Mouse (Mus musculus) limb, embryonic 11.5 days (tissue): ENCODE data around the gene Dennd5a. TPM values are rescaled to one million over a fixed set of nuclear protein-coding genes. Genes with fewer than 3 reads are reported as not detected.

ENCODE experiments used
- ATAC-seq: fragments of 200-750 bp; cut with Nextera tagmentation; 2 replicates; pipeline ENCODE4 v1.8.0; 2017; ENCODE audit warnings: low read depth; ENCODE audit not compliant: insufficient number of reproducible peaks, low FRiP score, low TSS enrichment
- DNase-seq: peaks from one replicate; pipeline ENCODE4 v3.0.0-alpha.2; 2015; ENCODE audit warnings: low spot score
- H3K27ac ChIP-seq: fragments of 300-500 bp; sonication (generic); replicated peaks from 2 replicates; pipeline ENCODE4 v1.5.1; 2014; ENCODE audit warnings: low read depth, mild to moderate bottlenecking, low read length
- H3K27me3 ChIP-seq: fragments of 300-500 bp; sonication (generic); 2 replicates; pipeline ENCODE4 v1.6.1; 2014; ENCODE audit warnings: mild to moderate bottlenecking, low read length, mixed read lengths; ENCODE audit not compliant: control insufficient read depth, insufficient read depth
- H3K36me3 ChIP-seq: fragments of 300-500 bp; sonication (generic); 2 replicates; pipeline ENCODE4 v1.6.1; 2014; ENCODE audit warnings: mild to moderate bottlenecking, low read length, moderate library complexity, mixed read lengths; ENCODE audit not compliant: control insufficient read depth, insufficient read depth
- H3K4me1 ChIP-seq: fragments of 300-500 bp; sonication (generic); 2 replicates; pipeline ENCODE4 v1.6.1; 2014; ENCODE audit warnings: low read length, mixed read lengths; ENCODE audit not compliant: control insufficient read depth, insufficient read depth
- H3K4me2 ChIP-seq: fragments of 300-500 bp; sonication (generic); 2 replicates; pipeline ENCODE4 v1.6.1; 2014; ENCODE audit warnings: low read depth, mild to moderate bottlenecking, moderate library complexity; ENCODE audit not compliant: severe bottlenecking
- H3K4me3 ChIP-seq: fragments of 300-500 bp; sonication (generic); 2 replicates; pipeline ENCODE4 v1.5.1; 2014; ENCODE audit warnings: low read depth, low read length
- H3K9ac ChIP-seq: fragments of 300-500 bp; sonication (generic); 2 replicates; pipeline ENCODE4 v1.6.1; 2014; ENCODE audit warnings: mild to moderate bottlenecking, low read length
- H3K9me3 ChIP-seq: fragments of 300-500 bp; sonication (generic); 2 replicates; pipeline ENCODE4 v1.6.1; 2016; ENCODE audit warnings: low read length; ENCODE audit not compliant: control insufficient read depth
- WGBS: fragments of 180-500 bp; shearing (Covaris S2); extraction: QIAGEN DNeasy Blood & Tissue Kit; methylation state at CpG from one replicate; pipeline ENCODE4 v1.1.7; 2014; 5-methylcytosine and 5-hydroxymethylcytosine counted together
- polyA plus RNA-seq: library from polyadenylated mRNA; unstranded; fragments of >200 nt; fragmentation: Nextera tagmentation; extraction: Ambion mirVana; gene quantifications from 2 replicates; pipeline ENCODE4 v1.2.1, GENCODE M21; 2014

The Dennd5a gene
- polyA plus RNA-seq, 1 experiment from 2014 or later: 47.2 TPM

- H3K36me3 ChIP-seq: no peaks in the 10 kb centered on the region
- no peak overlapping the region for H3K9ac ChIP-seq
- no peak overlapping the region for H3K4me3 ChIP-seq
- DNase-seq: no peak
- H3K9me3 ChIP-seq: no peaks in the 10 kb centered on the region
- no peak for ATAC-seq
- WGBS: 46% methylated on average over 3 of the region's 3 CpGs
- peaks cover 14% of the 10 kb centered on the region for H3K27me3 ChIP-seq
- no peak overlapping the region for H3K4me2 ChIP-seq
- no peak overlapping the region for H3K27ac ChIP-seq
- peaks cover 9% of the 10 kb centered on the region for H3K4me1 ChIP-seq
These were observed 91.8 kb downstream of the Dennd5a start for GRCm38 (mm10) chr7:109868498-109868897.

- Histone ChIP-seq H3K27ac (no peak overlapping the region), H3K9me3 (no peaks in the 10 kb centered on the region), H3K4me3 (no peak overlapping the region), H3K4me1 (peaks cover 9% of the 10 kb centered on the region), H3K27me3 (peaks cover 14% of the 10 kb centered on the region), H3K4me2 (no peak overlapping the region), H3K9ac (no peak overlapping the region), H3K36me3 (no peaks in the 10 kb centered on the region)
- DNase-seq (no peak), ATAC-seq (no peak)
- WGBS: 51% methylated on average over 3 of the region's 3 CpGs
These were observed 93.6 kb downstream of the Dennd5a start for GRCm38 (mm10) chr7:109866643-109867042.

GRCm38 (mm10) chr7:109865370-109866229 is 94.7 kb downstream of the Dennd5a start, which contains the start of gene Scube2:
TSS of gene Scube2 (minus strand) at chr7:109865679.
- Histone ChIP-seq H3K4me2 (peak within 1 kb of the TSS; percentile 95), H3K4me1 (peaks cover 9% of the 10 kb centered on the region), H3K27me3 (peaks cover 14% of the 10 kb centered on the region), H3K9me3 (no peaks in the 10 kb centered on the region), H3K27ac (no peak within 1 kb of the TSS), H3K9ac (peak within 1 kb of the TSS; percentile 61), H3K36me3 (no peaks in the 10 kb centered on the region), H3K4me3 (peak within 1 kb of the TSS; percentile 52)
- WGBS: under 1% methylated on average over 58 of the region's 69 CpGs
- peak; percentile 85 for ATAC-seq
- peak; percentile 64 for DNase-seq

- Histone ChIP-seq H3K27me3 (peaks cover 14% of the 10 kb centered on the region), H3K9me3 (no peaks in the 10 kb centered on the region), H3K4me1 (peaks cover 9% of the 10 kb centered on the region), H3K4me3 (no peak overlapping the region), H3K4me2 (no peak overlapping the region), H3K9ac (no peak overlapping the region), H3K36me3 (no peaks in the 10 kb centered on the region), H3K27ac (no peak overlapping the region)
- ATAC-seq: no peak
- WGBS: 32% methylated on average over 4 of the region's 4 CpGs
- DNase-seq: no peak
These were observed 96.7 kb downstream of the Dennd5a start for GRCm38 (mm10) chr7:109863561-109863960.

- Histone ChIP-seq H3K9me3 (no peaks in the 10 kb centered on the region), H3K36me3 (no peaks in the 10 kb centered on the region), H3K9ac (no peak overlapping the region), H3K4me2 (no peak overlapping the region), H3K4me1 (peaks cover 3% of the 10 kb centered on the region; the same call in 1 of the 2 replicates), H3K27me3 (peaks cover 12% of the 10 kb centered on the region), H3K4me3 (no peak overlapping the region), H3K27ac (no peak overlapping the region)
- DNase-seq (no peak), ATAC-seq (no peak)
- 85% methylated on average over 7 of the region's 7 CpGs for WGBS
These were observed 100.1 kb downstream of the Dennd5a start for GRCm38 (mm10) chr7:109860162-109860561.

GRCm38 (mm10) chr7:109859354-109859753 is 100.9 kb downstream of the Dennd5a start:
- H3K27me3 ChIP-seq: peaks cover 5% of the 10 kb centered on the region
- H3K4me2 ChIP-seq: no peak overlapping the region
- H3K4me3 ChIP-seq: no peak overlapping the region
- 71% methylated on average over 6 of the region's 6 CpGs for WGBS
- no peaks in the 10 kb centered on the region for H3K36me3 ChIP-seq
- no peak for ATAC-seq
- H3K9ac ChIP-seq: no peak overlapping the region
- no peaks in the 10 kb centered on the region for H3K9me3 ChIP-seq
- DNase-seq: no peak
- no peaks in the 10 kb centered on the region for H3K4me1 ChIP-seq
- no peak overlapping the region for H3K27ac ChIP-seq

GRCm38 (mm10) chr7:109852752-109853212 is 107.5 kb downstream of the Dennd5a start:
- Histone ChIP-seq H3K36me3 (no peaks in the 10 kb centered on the region), H3K9me3 (no peaks in the 10 kb centered on the region), H3K27me3 (no peaks in the 10 kb centered on the region), H3K4me1 (no peaks in the 10 kb centered on the region), H3K9ac (no peak overlapping the region), H3K4me3 (no peak overlapping the region), H3K27ac (no peak overlapping the region), H3K4me2 (no peak overlapping the region)
- no peak for DNase-seq
- ATAC-seq: no peak
- WGBS: 33% methylated on average over 7 of the region's 7 CpGs

GRCm38 (mm10) chr7:109852017-109852416 is 108.3 kb downstream of the Dennd5a start:
- WGBS: 84% methylated on average over 7 of the region's 7 CpGs
- DNase-seq: no peak

More at GRCm38 (mm10) chr7:109852017-109852416, 108.3 kb downstream of the Dennd5a start:
- Histone ChIP-seq H3K4me3 (no peak overlapping the region), H3K9ac (no peak overlapping the region), H3K27me3 (no peaks in the 10 kb centered on the region), H3K9me3 (no peaks in the 10 kb centered on the region), H3K27ac (no peak overlapping the region), H3K36me3 (no peaks in the 10 kb centered on the region), H3K4me1 (no peaks in the 10 kb centered on the region), H3K4me2 (no peak overlapping the region)
- no peak for ATAC-seq
